Mouse (Mus musculus): ENCODE measurements at regions not wholly inside any gene's neighbourhood (a gene's known extent, or its start where the extent isn't known, plus 50 kb on each side); places are given as distances from the start of the nearest gene placed in this dataset.
A peak's percentile ranks its signal among the peaks of the same experiment; 100 is the strongest.
"Not testable (repeated sequence)": the region's sequence is repeated elsewhere in the genome, so short reads cannot be mapped to it uniquely, and the experiment has no call there.

DNA sequence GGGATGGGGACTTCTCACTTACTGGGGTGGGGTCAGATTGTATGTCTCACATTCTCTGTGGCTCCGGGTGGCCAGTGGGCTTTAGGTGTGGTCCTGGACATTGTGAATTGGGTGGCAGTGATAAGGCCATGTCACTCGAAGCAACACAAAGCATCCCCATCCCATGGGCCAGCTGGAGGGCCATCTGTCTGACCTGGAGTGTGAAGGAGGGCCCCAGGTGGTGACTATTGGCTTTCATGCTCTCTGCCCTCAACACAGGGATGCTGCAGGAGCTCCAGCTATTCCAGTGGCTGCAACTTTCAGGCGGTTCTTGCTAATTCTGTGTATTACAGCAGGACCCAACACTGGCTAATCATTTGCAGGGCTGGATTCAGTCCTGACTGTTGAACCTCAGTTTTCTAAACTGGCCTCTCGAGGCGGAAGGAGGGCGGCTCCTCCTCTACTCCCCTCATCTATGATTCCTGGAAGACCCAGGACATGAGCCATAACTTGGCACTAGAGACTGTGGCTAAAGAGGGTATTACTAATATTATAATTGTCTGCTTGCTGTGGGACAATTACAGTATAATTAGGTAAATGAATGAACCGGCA is 64.1 kb downstream of the 9530068E07Rik start:
- DNase-seq (ENCODE audit: low read depth, low spot score) = no peak

DNA sequence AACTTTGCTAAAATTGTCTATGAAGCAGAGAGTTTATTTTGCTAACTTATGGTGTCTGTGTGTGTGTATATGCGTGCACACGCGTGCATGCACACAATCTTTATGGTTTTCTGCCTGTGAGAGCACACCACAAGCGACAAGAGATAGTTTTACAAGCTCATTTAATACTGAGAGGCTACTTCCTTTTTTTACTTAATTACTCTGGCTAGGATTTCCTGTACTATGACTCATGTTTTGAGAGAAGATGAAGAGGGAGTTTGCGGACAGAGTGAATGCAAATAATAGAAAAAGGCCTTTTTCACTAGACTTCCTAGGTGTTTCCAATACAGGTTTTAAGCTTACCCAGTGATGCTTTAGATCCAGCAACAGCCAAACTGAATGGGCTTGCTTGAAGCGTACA is 74.9 kb downstream of the 9530068E07Rik start:
- DNase-seq (ENCODE audit: low read depth, low spot score) = not testable (repeated sequence)

DNA sequence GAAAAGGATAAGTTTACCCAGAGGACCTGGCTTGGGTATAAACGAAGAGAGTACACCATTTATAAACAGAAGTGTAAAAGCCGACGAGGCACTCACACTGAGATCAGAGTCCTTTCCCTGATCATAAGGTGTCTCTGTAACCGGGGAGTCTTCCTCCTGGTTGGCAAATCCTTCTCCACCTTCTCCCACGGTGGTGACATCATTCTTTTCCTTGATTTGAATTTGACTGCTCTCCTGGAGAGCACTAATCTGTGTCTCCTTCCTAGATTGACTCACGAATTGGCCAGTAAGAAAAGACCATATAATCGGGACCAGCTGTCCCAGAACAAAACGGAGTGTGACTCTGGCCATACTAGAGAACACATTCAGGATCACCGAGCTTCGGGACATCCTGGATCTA is 83.9 kb downstream of the 9530068E07Rik start:
- not testable (repeated sequence) for DNase-seq (ENCODE audit: low read depth, low spot score)

DNA sequence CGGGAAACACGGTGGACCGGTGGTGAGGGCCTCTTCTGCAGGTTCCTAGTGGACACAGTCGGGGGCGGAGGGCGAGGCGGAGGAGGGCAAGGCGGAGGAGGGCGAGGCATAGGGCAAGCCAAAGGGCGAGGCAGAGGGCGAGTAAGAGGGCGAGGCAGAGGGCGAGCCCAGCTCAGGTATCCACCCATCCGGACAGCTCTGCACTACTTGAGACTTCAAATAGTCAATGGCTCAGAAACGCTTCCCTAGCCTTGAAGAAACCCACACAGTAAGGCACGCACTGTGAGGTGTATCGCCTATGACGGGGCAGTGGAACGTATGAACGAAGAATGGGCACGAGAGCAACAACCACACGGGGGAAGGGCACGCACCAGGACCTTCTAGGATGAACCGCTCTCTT is 84.5 kb downstream of the 9530068E07Rik start:
- not testable (repeated sequence) for DNase-seq (ENCODE audit: low read depth, low spot score)

DNA sequence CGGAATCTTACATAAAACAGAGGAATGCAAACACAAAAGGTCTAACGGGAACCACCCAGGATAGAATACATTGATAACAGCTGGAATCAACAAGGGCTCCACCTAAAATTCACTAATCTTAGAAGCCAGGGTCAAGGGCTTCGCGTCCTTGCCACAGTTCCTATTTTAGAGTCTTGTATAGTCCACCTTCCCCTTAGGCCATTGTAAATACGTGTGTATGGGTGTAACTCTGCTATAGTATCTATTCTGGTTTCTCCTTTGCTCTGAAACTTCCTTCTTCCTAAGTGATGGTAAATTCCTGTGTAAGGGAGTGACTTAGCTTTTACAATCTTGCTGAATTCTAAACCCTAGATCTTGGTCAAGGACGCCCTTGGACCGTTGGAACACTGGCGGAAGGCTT is 87.3 kb downstream of the 9530068E07Rik start:
- DNase-seq (ENCODE audit: low read depth, low spot score) = not testable (repeated sequence)

DNA sequence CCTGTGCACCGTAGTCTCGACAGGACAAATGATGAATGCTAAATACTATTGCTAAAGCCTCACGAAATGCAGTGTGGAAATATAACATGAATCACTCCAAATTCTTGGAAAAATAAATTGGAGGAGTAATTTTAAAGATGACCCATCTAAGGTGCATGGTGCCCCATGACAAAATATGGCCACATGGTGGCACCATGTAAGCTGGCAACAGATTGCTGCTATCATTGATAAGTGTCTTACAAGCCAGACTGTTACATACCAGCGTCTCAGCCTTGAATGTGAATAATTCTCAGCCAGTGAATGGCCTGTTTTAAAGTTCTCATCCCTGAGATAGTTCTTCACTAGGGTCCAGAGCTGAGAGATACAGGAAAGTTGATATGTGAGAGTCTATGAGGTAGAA is 92.3 kb downstream of the 9530068E07Rik start:
- DNase-seq (ENCODE audit: low read depth, low spot score) = not testable (repeated sequence)

DNA sequence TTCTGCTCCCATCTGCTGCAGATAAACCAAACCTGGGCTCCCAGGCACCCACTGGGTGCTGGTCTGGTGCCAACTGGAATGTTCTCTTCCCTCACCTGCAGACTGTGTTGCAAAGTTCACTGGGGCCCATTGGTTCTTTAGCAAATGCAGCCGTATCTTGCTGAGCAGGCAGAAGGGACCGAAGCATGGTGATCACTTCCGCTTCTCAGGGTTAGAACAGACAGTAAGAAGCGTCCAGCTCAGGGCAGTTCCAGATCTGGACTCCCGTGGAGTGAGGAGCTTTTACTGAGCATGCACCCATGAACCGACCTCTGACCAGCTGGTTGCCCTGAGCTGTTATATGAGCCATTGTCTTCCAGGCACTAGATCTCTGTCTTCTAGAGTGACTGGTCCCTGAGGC is 97.1 kb downstream of the 9530068E07Rik start:
- no peak for DNase-seq (ENCODE audit: low read depth, low spot score)

GRCm38 (mm10) chr11:52496908-52497307 is 100.7 kb downstream of the 9530068E07Rik start:
- DNase-seq (ENCODE audit: low read depth, low spot score) = no peak

DNA sequence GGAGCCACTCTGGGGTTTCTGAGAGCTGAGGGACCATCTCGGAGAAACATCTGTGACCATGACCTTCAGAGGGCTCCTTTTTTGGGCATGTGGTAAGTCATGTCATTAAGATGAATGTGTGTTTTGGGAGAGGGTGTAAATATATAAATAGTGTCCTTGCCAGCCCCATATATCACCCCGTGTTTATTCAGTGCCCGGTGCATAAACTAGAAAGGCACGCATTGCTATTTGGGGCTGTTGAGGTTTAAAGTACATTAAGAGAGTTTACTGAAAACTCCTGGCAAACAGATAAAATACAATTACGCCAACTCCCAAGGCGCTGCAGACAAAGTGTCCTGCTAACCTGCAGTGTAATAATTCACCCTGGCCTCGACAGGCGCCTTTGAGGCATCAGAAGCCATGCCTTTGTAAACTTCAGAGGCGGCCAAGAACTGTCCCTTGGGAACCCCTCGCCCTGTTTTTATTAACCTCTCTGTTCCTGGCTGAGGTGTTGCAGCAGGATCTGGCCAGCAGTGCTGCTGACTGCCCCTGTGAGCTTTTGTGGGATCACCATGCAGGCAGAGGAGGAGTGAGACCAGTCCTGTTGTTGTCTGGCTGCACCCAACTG is 106.6 kb downstream of the 9530068E07Rik start:
- no peak for DNase-seq (ENCODE audit: low read depth, low spot score)

DNA sequence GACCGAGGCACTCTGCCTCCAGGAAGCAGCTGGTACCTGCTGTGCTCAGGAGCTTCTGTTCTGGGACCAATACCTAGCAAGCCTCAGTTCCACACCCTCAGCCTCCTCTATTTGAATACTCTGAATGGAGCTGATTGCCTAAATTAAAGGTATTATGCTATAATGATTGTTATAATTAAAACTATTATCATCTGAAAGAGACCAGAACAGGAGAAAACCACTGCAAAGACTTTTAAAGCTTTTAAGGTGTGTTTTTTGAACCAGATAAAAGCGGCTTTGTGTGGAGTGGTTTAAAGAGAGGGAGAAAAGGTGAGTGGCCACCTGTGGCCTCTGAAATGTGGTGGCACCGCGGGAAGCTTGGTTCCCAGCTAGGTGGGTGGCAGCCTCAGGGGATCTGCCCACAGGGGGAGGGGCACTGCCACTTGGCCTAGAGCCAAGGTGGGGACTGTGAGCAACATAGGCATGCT is 115.6 kb downstream of the 9530068E07Rik start:
- no peak for DNase-seq (ENCODE audit: low read depth, low spot score)

DNA sequence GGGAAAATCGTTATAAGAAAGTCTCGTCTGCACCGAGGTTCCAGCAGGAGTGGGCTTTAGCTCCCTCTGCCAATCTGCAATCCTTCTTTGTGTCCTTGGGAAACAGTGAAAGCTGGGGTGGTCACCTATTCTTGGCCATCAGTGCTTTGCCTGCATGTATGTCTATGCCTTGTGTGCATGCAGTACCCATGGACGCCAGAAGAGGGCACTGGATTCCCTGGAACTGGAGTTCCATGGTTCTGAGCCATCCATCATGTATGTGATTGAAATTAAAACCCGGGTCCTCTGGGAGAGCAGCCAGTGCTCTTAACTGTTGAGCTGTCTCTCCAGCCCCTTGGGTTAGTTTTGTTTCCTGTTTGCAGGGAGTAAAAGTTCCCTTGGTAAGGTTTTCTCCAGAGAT is 121.1 kb downstream of the 9530068E07Rik start:
- no peak for DNase-seq (ENCODE audit: low read depth, low spot score)

DNA sequence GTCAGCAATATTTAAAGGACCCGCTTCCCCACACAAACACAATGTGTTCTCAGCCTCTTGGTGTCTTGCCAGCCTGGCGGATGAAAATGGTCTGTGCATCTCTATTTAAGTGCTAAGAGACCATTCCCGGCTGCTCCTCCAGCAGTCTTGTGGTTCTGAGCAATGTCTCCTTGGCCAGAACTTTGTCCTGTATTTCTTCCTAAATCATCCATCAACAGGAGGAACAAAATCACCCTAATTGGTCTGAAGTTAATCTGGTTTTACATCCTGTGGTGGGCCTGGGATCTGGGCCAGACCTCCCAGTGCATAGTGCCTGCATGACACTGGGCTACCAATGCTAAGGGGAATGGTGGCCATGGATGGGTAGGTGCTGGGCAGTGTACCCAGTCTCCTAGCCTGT is 123.6 kb downstream of the 9530068E07Rik start:
- no peak for DNase-seq (ENCODE audit: low read depth, low spot score)

- DNase-seq (ENCODE audit: low read depth, low spot score) = peak; percentile 66
Measured at GRCm38 (mm10) chr11:52521879-52522278, 125.7 kb downstream of the 9530068E07Rik start.

DNA sequence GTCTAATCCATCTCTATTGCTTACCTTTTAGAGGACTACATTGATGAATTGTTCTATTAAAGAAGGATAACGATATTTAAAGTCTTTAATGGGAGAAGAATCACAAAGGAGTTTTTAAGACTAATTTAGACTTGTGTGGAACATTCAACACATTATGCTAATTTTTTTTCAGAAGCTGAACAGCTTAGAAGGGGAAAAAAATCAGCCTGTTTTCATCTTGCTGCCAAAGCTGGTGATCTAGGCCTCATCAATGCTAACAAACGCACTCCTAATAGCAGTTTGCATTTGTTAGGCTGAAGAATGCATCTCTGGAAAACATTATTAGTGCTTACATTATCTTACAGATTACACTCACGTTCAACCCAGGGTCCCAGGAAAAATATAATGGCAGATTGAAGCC is 126.2 kb downstream of the 9530068E07Rik start:
- DNase-seq (ENCODE audit: low read depth, low spot score) = peak; percentile 22

DNA sequence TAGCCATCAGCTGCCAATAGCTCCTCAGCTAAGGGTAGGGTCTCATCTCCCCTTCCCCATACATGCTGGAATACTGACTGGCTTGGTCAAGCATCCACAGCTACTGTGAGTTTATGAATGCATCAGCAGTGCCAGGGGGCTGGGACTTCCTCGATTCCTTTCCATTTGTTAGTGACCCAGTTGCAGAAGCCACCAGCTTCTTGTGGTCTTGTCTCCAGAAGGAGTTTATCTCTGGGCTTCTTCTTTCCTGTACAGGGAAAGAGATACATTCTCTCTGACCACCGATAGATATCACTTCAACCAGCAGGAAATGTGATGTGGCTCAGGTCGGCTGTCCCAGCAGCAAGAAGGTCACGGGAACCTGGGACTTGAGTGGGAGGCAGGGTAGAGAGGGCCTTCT is 127.0 kb downstream of the 9530068E07Rik start:
- no peak for DNase-seq (ENCODE audit: low read depth, low spot score)

- DNase-seq (ENCODE audit: low read depth, low spot score) = no peak
Measured at GRCm38 (mm10) chr11:52523671-52524070, 127.4 kb downstream of the 9530068E07Rik start.

GRCm38 (mm10) chr11:52525446-52525845 is 129.2 kb downstream of the 9530068E07Rik start:
- peak; percentile 32 for DNase-seq (ENCODE audit: low read depth, low spot score)

DNA sequence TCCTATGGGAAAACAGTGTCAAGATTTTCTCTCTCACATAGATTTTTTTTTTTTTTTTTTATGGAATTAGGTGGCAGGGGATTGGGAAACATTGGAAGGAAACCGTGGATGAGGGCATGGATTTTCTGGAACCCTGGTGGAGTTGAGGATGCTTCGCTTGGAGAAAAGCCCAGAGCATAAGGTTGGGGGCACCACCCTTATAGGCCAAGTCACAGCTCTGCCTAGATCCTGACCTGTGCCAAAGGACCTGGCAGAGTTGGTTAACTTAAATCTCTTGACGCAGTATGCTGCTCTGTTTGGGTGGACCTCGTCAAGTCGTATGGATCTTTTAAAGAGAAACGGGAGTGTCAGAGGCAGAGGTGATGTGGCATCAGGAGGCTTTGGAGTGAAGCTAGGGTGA is 130.1 kb downstream of the 9530068E07Rik start:
- no peak for DNase-seq (ENCODE audit: low read depth, low spot score)

DNA sequence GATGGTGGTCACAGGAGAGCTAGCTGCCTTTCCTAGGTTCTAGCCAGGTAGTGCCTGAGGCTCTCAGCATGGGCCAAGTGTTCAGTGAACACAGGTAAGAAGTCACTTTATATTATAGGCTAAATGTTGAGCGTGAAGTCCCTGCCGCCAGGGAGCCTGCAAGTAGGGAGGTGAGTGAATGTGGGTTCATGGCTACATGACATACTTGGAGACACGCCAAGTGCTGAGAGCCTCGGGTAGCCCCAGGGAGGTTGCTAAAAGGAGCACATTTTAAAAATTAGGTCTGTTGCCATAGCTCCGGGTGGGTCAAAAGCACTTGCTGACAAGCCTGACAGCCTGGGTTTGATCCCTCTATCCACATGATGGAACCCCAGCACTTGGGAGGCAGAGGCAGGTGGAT is 137.2 kb downstream of the 9530068E07Rik start:
- no peak for DNase-seq (ENCODE audit: low read depth, low spot score)

DNA sequence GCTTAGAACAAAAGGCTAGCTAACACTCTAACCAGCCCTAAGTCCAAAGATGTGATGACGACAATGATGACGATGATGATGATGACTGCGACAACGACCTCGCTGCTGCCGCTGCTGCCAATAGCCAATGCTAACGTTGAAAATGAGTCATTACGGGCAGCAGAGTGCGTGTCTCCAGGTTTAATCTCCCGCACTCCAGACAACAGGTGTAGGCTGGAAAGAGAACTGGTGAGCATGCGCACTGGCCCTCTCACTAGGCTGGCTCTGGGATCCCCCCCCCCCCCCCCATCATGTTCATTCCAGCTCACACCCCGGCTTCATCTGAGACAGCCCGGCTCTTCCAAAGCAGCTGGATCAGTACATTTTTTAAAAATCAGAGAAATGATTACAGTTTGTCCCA is 138.4 kb downstream of the 9530068E07Rik start:
- DNase-seq (ENCODE audit: low read depth, low spot score) = no peak

- peak; percentile 57 for DNase-seq (ENCODE audit: low read depth, low spot score)
Measured at GRCm38 (mm10) chr11:52536211-52536610, 140.0 kb downstream of the 9530068E07Rik start.

- peak; percentile 86 for DNase-seq (ENCODE audit: low read depth, low spot score)
Measured at GRCm38 (mm10) chr11:52536841-52537240, 140.6 kb downstream of the 9530068E07Rik start.

DNA sequence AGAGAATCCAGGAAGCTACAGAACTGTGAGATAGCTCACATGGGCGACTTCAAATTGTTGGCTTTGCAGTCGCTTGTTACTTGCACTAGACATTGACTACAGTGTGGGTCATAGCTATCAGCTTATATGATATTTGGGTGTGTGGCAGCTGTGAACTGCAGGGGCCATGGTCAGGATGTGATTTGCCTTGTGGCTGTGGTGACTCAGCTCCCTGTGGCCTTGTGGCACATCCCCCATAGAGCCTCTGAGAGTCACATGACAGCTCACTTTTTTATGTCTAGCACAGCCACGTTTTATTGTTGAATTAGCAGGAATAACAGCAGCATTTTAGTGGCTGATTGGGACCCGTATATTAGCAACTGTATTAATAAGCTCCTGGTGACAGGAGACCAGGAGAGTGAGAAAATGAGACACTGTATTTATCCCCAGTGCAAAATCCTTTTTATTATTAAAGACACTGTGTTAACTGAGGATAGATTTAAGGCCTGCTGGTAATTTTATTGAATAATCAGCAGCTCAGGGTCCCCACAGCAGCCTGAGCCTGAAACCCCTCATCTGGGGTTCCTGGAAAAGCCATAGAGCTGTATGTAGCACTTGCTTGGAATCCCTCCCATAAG is 141.7 kb downstream of the 9530068E07Rik start:
- no peak for DNase-seq (ENCODE audit: low read depth, low spot score)
